Mouse (Mus musculus) embryonic fibroblast, embryonic 13.5 days (primary cell): ENCODE data around the gene Gm19402.

Experiments used
- CTCF ChIP-seq: IDR thresholded peaks from 2 replicates; pipeline ENCODE4 v1.5.1; 2011; ENCODE audit warnings: mild to moderate bottlenecking, control low read depth, low read length, moderate library complexity, borderline replicate concordance; ENCODE audit not compliant: insufficient read depth
- POLR2A ChIP-seq: IDR thresholded peaks from 2 replicates; pipeline ENCODE4 v1.6.1; 2011; ENCODE audit warnings: low read depth, mild to moderate bottlenecking, control low read depth, low read length, moderate library complexity

GRCm38 (mm10) chr10:77677562-77677961 is 13.0 kb downstream of the Gm19402 start:
- TF ChIP-seq POLR2A (no peak), CTCF (no peak)
